In the genomic region with DNA sequence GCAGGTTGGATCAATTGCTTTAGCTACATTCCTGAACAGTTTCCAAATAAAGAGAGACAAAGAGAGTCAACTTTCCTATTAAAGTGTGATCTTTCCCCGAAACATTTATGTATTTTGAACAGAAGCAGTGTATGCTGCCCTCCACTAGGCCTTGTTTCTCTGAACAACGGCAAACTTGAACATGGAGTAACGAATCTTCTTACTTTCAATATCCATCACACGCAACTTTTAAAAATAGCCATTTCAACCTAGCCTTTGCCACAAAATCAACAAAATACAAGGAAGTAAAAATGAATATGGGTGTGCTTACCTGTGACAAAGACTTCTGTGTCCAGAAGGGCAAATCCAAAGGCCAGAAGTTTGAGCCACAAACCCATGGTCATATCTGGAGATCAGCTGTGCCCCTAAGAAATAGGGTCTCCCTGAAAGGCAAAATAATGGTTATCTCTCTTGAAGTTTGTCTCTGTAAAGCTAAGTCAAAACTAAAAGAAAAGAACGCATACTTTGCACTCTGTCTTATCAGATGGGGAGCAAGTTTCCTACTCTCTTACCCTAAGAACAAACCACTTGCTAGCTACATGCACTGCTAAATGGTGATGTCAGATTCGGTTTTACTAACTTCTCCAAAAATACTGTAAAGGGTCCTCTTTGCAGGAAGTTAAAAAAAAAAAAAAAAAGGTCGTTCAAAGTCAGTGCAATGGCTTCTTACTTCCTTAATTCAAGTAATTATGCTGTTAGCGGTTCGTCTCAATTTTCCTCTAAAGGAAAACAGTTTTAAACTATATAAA, we compare ENCODE assay signal across 13 mouse cellular contexts. TPM values are rescaled to one million over a fixed set of nuclear protein-coding genes. Genes with fewer than 3 reads are reported as not detected.
DNase-seq lines count a peak whose midpoint lies in the region; ATAC-seq lines count a peak whose summit lies in the region.
"Had no signal": no experiment of that assay in that cellular context is flagged by ENCODE, and none has a peak within 500 bp of the region (broad histone marks: within the 10 kb centered on the region; RNA-seq: fewer than 3 reads in every experiment).

No protein-coding gene starts in this region.

- H3K4me1 ChIP-seq in liver, embryonic 13.5 days (replicated peaks) = no peaks in the 10 kb centered on the region
- no peaks in the 10 kb centered on the region for H3K4me1 ChIP-seq in kidney, embryonic 16.5 days (ENCODE audit: insufficient read depth, low read length)
- H3K4me1 ChIP-seq: limb, embryonic 13.5 days; stomach, embryonic 15.5 days had no signal

- H3K27me3 ChIP-seq in liver, embryonic 13.5 days = no peaks in the 10 kb centered on the region
- no peaks in the 10 kb centered on the region for H3K27me3 ChIP-seq in splenic B cell, adult 2 months (ENCODE audit: control insufficient read depth, insufficient read depth, low read length, poor library complexity, severe bottlenecking)
- H3K27me3 ChIP-seq in kidney, embryonic 16.5 days (ENCODE audit: insufficient read depth, low read length) = no peaks in the 10 kb centered on the region
- H3K27me3 ChIP-seq: limb, embryonic 13.5 days; stomach, embryonic 15.5 days had no signal

- WGBS in liver, embryonic 13.5 days (ENCODE audit: insufficient replicate concordance) = 25% methylated on average over 9 of the region's 9 CpGs
- 81% methylated on average over 9 of the region's 9 CpGs for WGBS in kidney, embryonic 16.5 days

- H3K4me2 ChIP-seq in liver, embryonic 13.5 days = 0 out of 2 replicates have a peak overlapping the region, but pooled peaks have one; percentile 4
- no peak overlapping the region for H3K4me2 ChIP-seq in kidney, embryonic 16.5 days (replicated peaks; ENCODE audit: low read depth, low read length)
- H3K4me2 ChIP-seq: hindbrain, embryonic 14.5 days; limb, embryonic 13.5 days; stomach, embryonic 15.5 days had no signal

- no peak overlapping the region for H3K27ac ChIP-seq in liver, embryonic 13.5 days
- no peak overlapping the region for H3K27ac ChIP-seq in kidney, embryonic 16.5 days (ENCODE audit: low read length)
- H3K27ac ChIP-seq: hindbrain, embryonic 14.5 days; limb, embryonic 13.5 days; stomach, embryonic 15.5 days had no signal

- no peak for ATAC-seq in liver, embryonic 13.5 days (ENCODE audit: low read depth)
- no peak for ATAC-seq in kidney, embryonic 16.5 days (ENCODE audit: low FRiP score, low TSS enrichment)

- DNase-seq in lung, postnatal 36 days = peak; percentile 26
- DNase-seq in lung, postnatal 14 days = no peak
- DNase-seq in T-cell, adult 2 months (ENCODE audit: low spot score) = peak; percentile 53
- DNase-seq in liver, embryonic 13.5 days = no peak
- peak; percentile 86 for DNase-seq in splenic B cell, adult 2 months (ENCODE audit: low read depth, low spot score)
- no peak for DNase-seq in layer of hippocampus, postnatal 14 days (ENCODE audit: low spot score in 2 of 2)
- DNase-seq: adrenal gland, postnatal 14 days; gastrocnemius, postnatal 14 days had no signal

- H3K9ac ChIP-seq in liver, embryonic 13.5 days = no peak overlapping the region; the same call in 1 of the 2 replicates
- no peak overlapping the region for H3K9ac ChIP-seq in kidney, embryonic 16.5 days (replicated peaks; ENCODE audit: low read length)
- H3K9ac ChIP-seq: hindbrain, embryonic 14.5 days; limb, embryonic 13.5 days; stomach, embryonic 15.5 days had no signal

- H3K36me3 ChIP-seq in liver, embryonic 13.5 days = no peaks in the 10 kb centered on the region
- H3K36me3 ChIP-seq in splenic B cell, adult 2 months (ENCODE audit: control insufficient read depth, insufficient read depth, low read length, poor library complexity, severe bottlenecking) = no peaks in the 10 kb centered on the region; the same call in none of the 2 replicates
- no peaks in the 10 kb centered on the region for H3K36me3 ChIP-seq in kidney, embryonic 16.5 days (ENCODE audit: insufficient read depth, low read length)
- H3K36me3 ChIP-seq: limb, embryonic 13.5 days; stomach, embryonic 15.5 days had no signal

- H3K4me3 ChIP-seq in liver, embryonic 13.5 days (replicated peaks) = peak overlapping the region; percentile 12; the same call in 1 of the 2 replicates
- no peak overlapping the region for H3K4me3 ChIP-seq in kidney, embryonic 16.5 days (ENCODE audit: low read length)
- H3K4me3 ChIP-seq: erythroblast, embryonic 14.5 days; limb, embryonic 13.5 days; stomach, embryonic 15.5 days had no signal

- H3K9me3 ChIP-seq in liver, embryonic 13.5 days (replicated peaks) = no peaks in the 10 kb centered on the region
- H3K9me3 ChIP-seq in kidney, embryonic 16.5 days (ENCODE audit: low read length) = no peaks in the 10 kb centered on the region
- H3K9me3 ChIP-seq: limb, embryonic 13.5 days; stomach, embryonic 15.5 days had no signal

RNA-seq across cellular contexts. Expression of gene Ptprc, which starts 0.6 kb away (rescaled TPM):
- 5.6 and 6.1 TPM in 2 replicates for polyA plus RNA-seq in liver, embryonic 13.5 days (2015; fragmentation: Nextera tagmentation; extraction: Ambion mirVana)
- 5.0 and 5.6 TPM in 2 replicates for polyA plus RNA-seq in kidney, embryonic 16.5 days (2015; fragmentation: Nextera tagmentation; extraction: Ambion mirVana)
- 1 to 10 TPM; 2.0 to 2.6 TPM for total RNA-seq in layer of hippocampus, postnatal 14 days (2021)
- polyA plus RNA-seq: erythroblast, embryonic 14.5 days had no signal

Comparison
In these comparisons a context has a peak if more than half of its experiments do, and no peak if none do; other contexts are left out.
1. DNase-seq: peak in lung, postnatal 36 days (single experiment), T-cell, adult 2 months (single experiment) and splenic B cell, adult 2 months (single experiment); none in lung, postnatal 14 days (single experiment), liver, embryonic 13.5 days (single experiment) and layer of hippocampus, postnatal 14 days (0 of 2).